Mouse (Mus musculus) forebrain, embryonic 10.5 days (tissue): ENCODE data around the gene Taf1c. TPM values are rescaled to one million over a fixed set of nuclear protein-coding genes. Genes with fewer than 3 reads are reported as not detected.

Source experiments
- DNase-seq: peaks from one replicate; pipeline ENCODE4 v3.0.0-alpha.2; 2017; ENCODE audit warnings: low spot score; ENCODE audit errors: extremely low spot score
- H3K27ac ChIP-seq: fragments of 300-500 bp; sonication (generic); 2 replicates; pipeline ENCODE4 v1.5.1; 2016; ENCODE audit warnings: mild to moderate bottlenecking
- H3K27me3 ChIP-seq: fragments of 300-500 bp; sonication (generic); 2 replicates; pipeline ENCODE4 v1.6.1; 2016; ENCODE audit warnings: mild to moderate bottlenecking; ENCODE audit not compliant: poor library complexity, severe bottlenecking
- H3K36me3 ChIP-seq: fragments of 300-500 bp; sonication (generic); replicated peaks from 2 replicates; pipeline ENCODE4 v1.6.1; 2016; ENCODE audit warnings: mild to moderate bottlenecking, moderate library complexity
- H3K4me1 ChIP-seq: fragments of 300-500 bp; sonication (generic); 2 replicates; pipeline ENCODE4 v1.6.1; 2016
- H3K4me3 ChIP-seq: fragments of 300-500 bp; sonication (generic); 2 replicates; pipeline ENCODE4 v1.5.1; 2016; ENCODE audit warnings: mild to moderate bottlenecking, moderate library complexity
- H3K9me3 ChIP-seq: fragments of 300-500 bp; sonication (generic); 2 replicates; pipeline ENCODE4 v1.6.1; 2016; ENCODE audit warnings: mild to moderate bottlenecking, moderate library complexity
- WGBS: fragments of 180-500 bp; shearing (Covaris S2); methylation state at CpG from one replicate; pipeline ENCODE4 v1.1.7; 2016; 5-methylcytosine and 5-hydroxymethylcytosine counted together
- polyA plus RNA-seq: library from polyadenylated mRNA; unstranded; fragments of >200 nt; fragmentation: Nextera tagmentation; extraction: Ambion mirVana; gene quantifications from 2 replicates; pipeline ENCODE4 v1.2.1, GENCODE M21; 2016

Taf1c gene
- 17.0 and 18.5 TPM in 2 replicates for polyA plus RNA-seq

- peaks cover 7% of the 10 kb centered on the region for H3K9me3 ChIP-seq
- H3K4me3 ChIP-seq, result peak within 1 kb of the TSS; percentile 83
- H3K27me3 ChIP-seq, result no peaks in the 10 kb centered on the region
- peak within 1 kb of the TSS; percentile 85 for H3K27ac ChIP-seq
- H3K36me3 ChIP-seq, result peaks cover 29% of the 10 kb centered on the region
- peak; percentile 94 for DNase-seq
- peaks cover 17% of the 10 kb centered on the region for H3K4me1 ChIP-seq
- WGBS, result under 1% methylated on average over 23 of the region's 23 CpGs
Measured at GRCm38 (mm10) chr8:119604996-119605395, at the start of gene Taf1c. Gene Taf1c, minus strand, starts transcription at chr8:119605222.

DNA sequence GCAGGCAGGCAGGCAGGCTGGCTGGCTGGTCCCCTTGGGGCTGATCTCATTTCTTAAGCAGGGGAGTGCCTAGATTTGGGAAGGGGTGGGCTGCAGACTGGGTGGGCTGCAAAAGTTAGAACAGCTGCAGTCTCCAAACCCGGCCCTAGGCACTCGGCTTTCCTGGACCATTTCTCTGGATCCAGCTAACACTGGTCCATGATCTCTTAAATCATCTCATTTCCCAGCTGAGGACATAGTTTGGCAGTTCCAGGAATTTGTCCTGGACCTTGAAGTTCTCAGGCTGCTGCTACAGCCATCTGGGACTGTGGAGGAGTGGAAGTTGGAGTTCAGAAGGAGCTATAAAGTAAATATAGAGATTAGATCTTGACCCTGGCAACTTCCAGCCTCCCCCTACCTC is 46.3 kb upstream of the Taf1c start:
- WGBS, result 58% methylated on average over 2 of the region's 2 CpGs
- 0 out of 2 replicates have a peak, but pooled peaks cover 5% of the 10 kb centered on the region for H3K27me3 ChIP-seq

DNA sequence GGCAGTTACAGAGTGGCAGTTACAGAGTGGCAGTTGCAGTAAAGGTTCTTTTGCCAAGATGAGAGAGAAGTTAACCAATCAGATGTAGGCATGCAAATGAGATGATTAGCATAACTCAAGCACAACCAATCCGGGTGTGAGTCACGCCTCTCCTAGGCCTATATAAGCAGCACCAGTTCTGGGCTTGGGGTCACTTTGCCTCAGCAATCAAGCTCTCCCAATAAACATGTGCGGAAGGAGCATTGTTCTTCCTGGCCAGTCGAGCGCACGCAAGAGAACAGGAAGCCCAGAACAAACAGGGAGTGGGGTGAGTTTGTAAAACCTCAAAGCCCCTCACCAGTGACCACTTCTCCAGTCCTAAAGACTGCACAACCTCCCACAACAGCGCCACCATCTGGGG is 41.8 kb upstream of the Taf1c start:
- Histone ChIP-seq H3K27ac (no peak overlapping the region), H3K27me3 (no peaks in the 10 kb centered on the region)
- WGBS, result 88% methylated on average over 7 of the region's 7 CpGs

More for the DNA sequence above, 46.3 kb upstream of the Taf1c start:
- DNase-seq, result no peak
- peaks cover 5% of the 10 kb centered on the region; the same call in 1 of the 2 replicates for H3K4me1 ChIP-seq
- H3K27ac ChIP-seq, result no peak overlapping the region
- H3K9me3 ChIP-seq, result peaks cover 7% of the 10 kb centered on the region; the same call in 1 of the 2 replicates
- no peak overlapping the region for H3K4me3 ChIP-seq
- no peaks in the 10 kb centered on the region for H3K36me3 ChIP-seq

DNA sequence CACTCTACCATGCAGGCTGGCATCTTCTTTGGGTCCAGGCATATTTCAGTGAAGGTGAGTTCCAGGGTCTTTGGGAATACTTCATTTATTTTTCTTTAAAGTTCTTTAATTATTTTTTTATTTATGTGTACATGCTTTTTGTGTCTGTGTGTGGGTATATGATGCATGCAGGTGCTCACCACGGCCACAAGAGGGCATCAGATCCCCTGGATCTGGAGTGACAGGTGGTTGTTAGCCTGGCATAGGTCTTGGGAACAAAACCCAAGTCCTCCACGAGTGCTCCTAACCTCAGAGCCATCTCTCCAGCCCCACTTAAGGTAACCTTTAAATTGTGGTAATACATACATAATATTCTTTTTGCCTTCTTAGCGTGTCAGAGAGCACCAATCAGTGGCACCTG is 41.2 kb upstream of the Taf1c start:
- no peak for DNase-seq
- Histone ChIP-seq H3K9me3 (peaks cover 9% of the 10 kb centered on the region; the same call in 1 of the 2 replicates), H3K27me3 (no peaks in the 10 kb centered on the region), H3K4me1 (no peaks in the 10 kb centered on the region; the same call in 1 of the 2 replicates), H3K4me3 (no peak overlapping the region), H3K27ac (no peak overlapping the region), H3K36me3 (no peaks in the 10 kb centered on the region)
- WGBS, result 77% methylated on average over 3 of the region's 3 CpGs

More for the DNA sequence above, 41.8 kb upstream of the Taf1c start:
- no peak for DNase-seq
- Histone ChIP-seq H3K4me3 (no peak overlapping the region), H3K9me3 (peaks cover 9% of the 10 kb centered on the region; the same call in 1 of the 2 replicates), H3K4me1 (no peaks in the 10 kb centered on the region; the same call in 1 of the 2 replicates), H3K36me3 (no peaks in the 10 kb centered on the region)

DNA sequence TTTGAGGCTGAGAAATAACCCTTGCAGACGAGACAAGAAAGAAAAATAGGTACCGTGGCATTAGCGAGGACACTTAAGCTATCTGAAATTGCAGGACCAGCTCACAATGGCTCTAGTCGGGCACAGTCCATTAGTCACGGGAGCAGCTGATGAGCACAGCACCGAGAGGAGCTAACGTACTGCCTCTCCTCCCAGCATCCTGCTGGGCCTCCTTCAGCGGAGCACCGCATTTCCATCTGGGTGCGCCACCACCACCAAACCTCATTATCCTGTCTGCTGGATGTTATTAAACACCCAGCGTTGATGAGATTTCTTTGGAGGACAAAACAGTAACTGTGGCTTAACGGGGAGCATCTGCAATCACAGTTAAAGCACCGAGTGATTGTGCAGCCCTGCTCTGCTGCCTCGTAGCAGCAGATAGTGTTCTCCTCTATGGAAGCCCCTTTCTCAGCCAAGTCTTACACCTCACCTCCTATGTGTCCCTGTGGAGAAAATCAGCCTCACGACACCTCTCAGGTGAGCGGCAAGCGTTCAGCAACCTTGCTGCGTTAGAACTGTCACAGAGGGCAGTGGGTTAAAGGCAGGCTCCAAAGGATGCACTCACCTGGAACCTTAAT is 40.1 kb upstream of the Taf1c start:
- peaks cover 9% of the 10 kb centered on the region; the same call in 1 of the 2 replicates for H3K9me3 ChIP-seq
- WGBS, result 73% methylated on average over 18 of the region's 18 CpGs
- no peaks in the 10 kb centered on the region for H3K27me3 ChIP-seq
- H3K36me3 ChIP-seq, result no peaks in the 10 kb centered on the region
- H3K4me3 ChIP-seq, result no peak overlapping the region
- no peak for DNase-seq
- H3K27ac ChIP-seq, result no peak overlapping the region
- H3K4me1 ChIP-seq, result no peaks in the 10 kb centered on the region; the same call in 1 of the 2 replicates

- DNase-seq, result no peak
- no peaks in the 10 kb centered on the region for H3K27me3 ChIP-seq
- peaks cover 9% of the 10 kb centered on the region; the same call in 1 of the 2 replicates for H3K9me3 ChIP-seq
- H3K4me3 ChIP-seq, result no peak overlapping the region
- H3K4me1 ChIP-seq, result no peaks in the 10 kb centered on the region; the same call in 1 of the 2 replicates
- no peaks in the 10 kb centered on the region for H3K36me3 ChIP-seq
- H3K27ac ChIP-seq, result no peak overlapping the region
- 87% methylated on average over 17 of the region's 17 CpGs for WGBS
Measured at GRCm38 (mm10) chr8:119644429-119644960, 39.5 kb upstream of the Taf1c start.

- H3K27ac ChIP-seq, result no peak overlapping the region
- H3K9me3 ChIP-seq, result peaks cover 9% of the 10 kb centered on the region; the same call in 1 of the 2 replicates
- H3K36me3 ChIP-seq, result no peaks in the 10 kb centered on the region
- no peaks in the 10 kb centered on the region; the same call in 1 of the 2 replicates for H3K4me1 ChIP-seq
- no peak overlapping the region for H3K4me3 ChIP-seq
- 97% methylated on average over 1 of the region's 1 CpGs for WGBS
- H3K27me3 ChIP-seq, result no peaks in the 10 kb centered on the region
- no peak for DNase-seq
Measured at GRCm38 (mm10) chr8:119642960-119643359, 37.9 kb upstream of the Taf1c start.

DNA sequence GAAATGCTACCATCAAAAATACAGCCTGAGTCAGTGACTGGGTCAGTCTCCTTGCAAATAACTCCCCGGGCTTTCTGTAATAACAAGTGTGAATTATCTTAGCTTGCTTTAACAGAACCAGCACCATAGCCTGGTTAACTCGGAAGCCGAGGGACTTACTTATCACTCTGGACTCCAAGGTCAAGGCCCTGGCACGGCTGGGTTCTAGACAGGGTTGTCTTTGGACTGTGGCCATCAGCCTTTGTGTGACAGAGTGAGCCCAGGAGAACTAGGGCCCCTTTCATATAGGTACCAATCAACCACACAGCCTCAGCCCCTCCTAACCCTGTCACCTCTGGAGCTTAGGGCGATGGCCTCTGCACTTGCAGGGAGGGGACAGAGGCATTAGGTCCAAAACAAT is 36.0 kb upstream of the Taf1c start:
- WGBS, result 87% methylated on average over 5 of the region's 5 CpGs
- H3K4me1 ChIP-seq, result peaks cover 8% of the 10 kb centered on the region
- DNase-seq, result no peak
- no peaks in the 10 kb centered on the region for H3K36me3 ChIP-seq
- H3K27me3 ChIP-seq, result peaks cover 19% of the 10 kb centered on the region
- no peak overlapping the region for H3K4me3 ChIP-seq
- H3K9me3 ChIP-seq, result no peaks in the 10 kb centered on the region
- H3K27ac ChIP-seq, result no peak overlapping the region

DNA sequence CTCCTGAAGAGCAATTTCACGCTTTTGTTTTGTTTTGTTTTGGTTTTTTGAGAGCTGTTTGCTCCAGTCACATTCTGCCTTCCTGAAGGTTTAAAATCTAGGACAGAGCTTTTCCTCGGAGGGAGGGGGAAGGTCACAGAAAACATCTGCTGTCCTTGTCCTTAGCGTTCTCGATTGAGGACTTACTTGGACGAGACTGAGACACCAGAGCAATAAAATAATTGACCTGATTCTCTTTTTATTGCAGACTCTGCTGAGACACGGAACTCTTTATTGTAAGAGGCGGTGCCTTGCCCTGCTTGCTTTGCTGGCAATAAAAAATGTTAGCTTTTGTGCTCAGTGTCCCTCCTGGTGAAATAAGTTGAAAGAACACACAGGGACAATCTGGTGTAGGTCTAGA is 34.8 kb upstream of the Taf1c start:
- H3K4me3 ChIP-seq, result no peak overlapping the region
- no peak overlapping the region for H3K27ac ChIP-seq
- H3K9me3 ChIP-seq, result no peaks in the 10 kb centered on the region
- peaks cover 21% of the 10 kb centered on the region for H3K4me1 ChIP-seq
- WGBS, result 81% methylated on average over 7 of the region's 7 CpGs
- no peak for DNase-seq
- no peaks in the 10 kb centered on the region for H3K36me3 ChIP-seq
- H3K27me3 ChIP-seq, result peaks cover 31% of the 10 kb centered on the region

DNA sequence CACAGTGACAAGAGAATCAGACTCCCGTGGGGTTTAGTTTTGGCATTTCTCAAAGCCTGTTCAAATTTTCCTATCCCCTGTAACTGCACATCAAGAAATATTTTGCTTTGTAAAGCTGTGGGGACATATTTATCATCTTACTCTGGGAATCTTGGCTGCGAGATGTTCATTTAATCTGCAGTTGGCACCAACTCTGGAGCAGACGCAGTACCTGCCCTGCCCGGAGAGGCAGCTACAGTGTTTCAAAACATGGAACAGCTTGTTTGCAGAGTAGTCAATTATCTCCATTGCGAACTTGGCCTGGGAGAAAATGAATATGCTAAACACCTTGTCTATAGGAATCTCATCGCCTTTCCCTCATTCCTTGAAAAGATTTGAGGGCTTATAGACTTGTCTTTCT is 33.2 kb upstream of the Taf1c start:
- Histone ChIP-seq H3K27ac (no peak overlapping the region), H3K36me3 (no peaks in the 10 kb centered on the region), H3K9me3 (no peaks in the 10 kb centered on the region), H3K4me3 (no peak overlapping the region), H3K27me3 (peaks cover 46% of the 10 kb centered on the region), H3K4me1 (peaks cover 32% of the 10 kb centered on the region)
- no peak for DNase-seq
- 91% methylated on average over 6 of the region's 6 CpGs for WGBS

DNA sequence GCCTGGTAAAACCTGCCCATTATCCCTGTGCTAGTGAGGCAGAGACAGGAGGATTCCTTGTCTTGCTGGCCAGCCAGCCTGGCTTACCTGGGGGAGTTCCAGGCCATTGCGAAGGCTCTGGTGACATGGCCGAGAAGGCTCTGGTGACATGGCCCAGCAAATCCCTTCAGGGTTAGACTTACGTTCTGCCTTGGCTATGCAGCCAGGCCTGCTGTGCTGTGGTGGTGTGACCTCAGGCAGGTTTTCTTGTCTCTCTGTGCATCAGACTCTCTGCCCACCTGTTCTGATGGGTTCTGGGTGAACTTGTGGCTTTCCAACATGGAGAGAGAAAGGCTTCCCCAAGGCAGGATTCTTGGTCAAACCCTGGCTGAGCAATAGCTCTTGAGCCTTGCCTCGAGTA is 32.4 kb upstream of the Taf1c start:
- Histone ChIP-seq H3K9me3 (no peaks in the 10 kb centered on the region), H3K27me3 (peaks cover 55% of the 10 kb centered on the region), H3K4me3 (no peak overlapping the region), H3K36me3 (no peaks in the 10 kb centered on the region), H3K27ac (no peak overlapping the region), H3K4me1 (peaks cover 38% of the 10 kb centered on the region)
- WGBS, result 93% methylated on average over 4 of the region's 4 CpGs
- DNase-seq, result no peak

DNA sequence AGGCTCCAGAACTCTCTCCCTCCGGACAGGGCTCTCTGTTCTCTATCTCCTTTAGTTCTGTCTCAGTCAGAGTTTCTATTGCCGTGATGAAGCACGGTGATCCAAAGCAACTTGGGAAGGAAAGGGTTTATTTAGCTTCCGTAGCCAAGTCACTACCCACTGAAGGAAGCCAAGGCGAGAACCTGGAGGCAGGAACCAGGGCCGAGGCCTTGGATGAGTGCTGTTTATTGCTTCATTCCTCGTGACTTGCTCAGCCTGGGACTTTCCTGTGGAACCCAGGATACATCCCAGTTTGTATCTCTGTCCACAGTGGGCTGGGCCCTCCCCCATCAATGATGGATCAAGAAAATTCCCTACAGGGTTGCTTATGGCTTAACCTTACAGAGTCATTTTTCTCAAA is 31.7 kb upstream of the Taf1c start:
- peaks cover 38% of the 10 kb centered on the region for H3K4me1 ChIP-seq
- H3K4me3 ChIP-seq, result no peak overlapping the region
- H3K36me3 ChIP-seq, result no peaks in the 10 kb centered on the region
- no peak for DNase-seq
- no peaks in the 10 kb centered on the region for H3K9me3 ChIP-seq
- WGBS, result 72% methylated on average over 7 of the region's 7 CpGs
- H3K27me3 ChIP-seq, result peaks cover 61% of the 10 kb centered on the region
- H3K27ac ChIP-seq, result 0 out of 2 replicates have a peak overlapping the region, but pooled peaks have one; percentile 1

DNA sequence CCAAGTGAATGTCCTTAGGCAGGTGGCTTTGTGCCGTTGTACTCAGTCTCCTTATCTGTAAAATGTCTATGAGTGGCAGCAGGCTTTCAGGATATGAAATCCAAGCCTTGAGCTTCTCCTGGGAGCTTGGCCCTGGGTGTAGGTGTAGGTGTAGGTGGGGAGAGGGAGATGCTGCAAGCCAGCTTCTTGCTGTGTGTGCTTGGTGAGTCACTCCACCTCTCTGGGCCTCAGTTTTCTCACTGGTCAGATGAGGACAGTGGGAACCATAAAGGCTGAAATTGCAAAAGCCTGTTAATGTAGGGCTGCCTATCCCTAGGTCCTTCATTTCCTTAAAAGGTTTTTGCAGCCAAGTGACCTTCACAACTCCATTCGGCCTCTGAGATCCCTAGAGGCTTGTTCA is 30.9 kb upstream of the Taf1c start:
- H3K9me3 ChIP-seq, result no peaks in the 10 kb centered on the region
- H3K27ac ChIP-seq, result no peak overlapping the region
- peaks cover 61% of the 10 kb centered on the region for H3K27me3 ChIP-seq
- WGBS, result 68% methylated on average over 2 of the region's 2 CpGs
- DNase-seq, result no peak
- H3K4me1 ChIP-seq, result peaks cover 44% of the 10 kb centered on the region
- no peak overlapping the region for H3K4me3 ChIP-seq
- H3K36me3 ChIP-seq, result no peaks in the 10 kb centered on the region
